Mouse (Mus musculus): ENCODE measurements around the gene Ppp1r3g.

DNA sequence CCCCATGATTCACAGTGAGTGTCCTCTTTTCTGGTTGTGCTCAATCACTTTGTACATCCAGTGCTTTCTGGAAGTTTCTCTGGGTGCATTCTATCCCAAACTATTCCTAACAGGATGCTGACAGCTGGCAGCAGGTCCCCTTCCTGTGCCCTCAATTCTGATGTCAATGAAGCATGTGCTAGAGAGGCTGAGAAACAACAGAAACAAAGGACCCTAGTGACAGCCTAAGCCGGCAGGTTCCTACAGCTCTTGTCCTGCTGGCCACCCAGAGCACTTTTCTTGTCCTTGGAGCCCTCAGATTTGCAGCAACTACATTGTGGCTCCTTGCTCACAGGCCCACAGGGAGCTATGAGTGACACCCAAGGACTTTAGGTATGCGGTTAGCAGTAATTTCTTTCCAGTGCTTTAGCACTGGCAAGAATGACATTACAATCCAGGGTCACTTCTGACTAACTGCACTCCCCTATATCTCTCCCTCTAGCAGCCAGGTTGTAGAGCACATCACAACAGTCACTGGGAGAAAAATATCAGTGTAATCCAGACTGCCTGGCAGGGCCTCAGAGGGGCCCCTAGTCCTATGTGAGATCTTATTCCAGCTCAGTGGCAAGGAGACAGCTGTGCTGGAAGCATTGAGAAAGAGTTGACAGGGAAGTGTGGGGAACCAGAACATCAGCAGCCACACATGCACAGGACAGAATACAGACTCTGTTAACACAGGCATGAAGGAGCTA lies 37.2 kb downstream of the Ppp1r3g start:
- no peak for TF ChIP-seq CTCF (IDR thresholded peaks at IDR 0.05; ENCODE audit: low read depth)
- no peak for TF ChIP-seq EP300 (IDR thresholded peaks at IDR 0.05; ENCODE audit: low read depth)
